Mouse (Mus musculus): ENCODE results near the gene AB124611. TPM values are rescaled to one million over a fixed set of nuclear protein-coding genes. Genes with fewer than 3 reads are reported as not detected.

Gene AB124611
- polyA plus RNA-seq, 1 experiment from 2014 or later = 3.7 TPM

- Histone ChIP-seq H3K4me2 (ENCODE audit: low read depth, low read length) (no peak overlapping the region), H3K36me3 (ENCODE audit: control insufficient read depth, insufficient read depth) (peaks cover 26% of the 10 kb centered on the region), H3K4me1 (ENCODE audit: control insufficient read depth, insufficient read depth, low read length) (no peaks in the 10 kb centered on the region), H3K27me3 (ENCODE audit: control insufficient read depth, insufficient read depth, low read length) (no peaks in the 10 kb centered on the region), H3K4me3 (ENCODE audit: low read length) (no peak overlapping the region), H3K9me3 (replicated peaks; ENCODE audit: control insufficient read depth, low read length) (no peaks in the 10 kb centered on the region), H3K9ac (ENCODE audit: low read length) (no peak overlapping the region), H3K27ac (ENCODE audit: low read length) (no peak overlapping the region)
- WGBS = 89% methylated on average over 2 of the region's 2 CpGs
- ATAC-seq (replicated peaks; ENCODE audit: extremely low read depth, insufficient read depth, low FRiP score) = no peak
These were observed 28.3 kb upstream of the AB124611 start for GRCm38 (mm10) chr9:21497664-21498063.

- Histone ChIP-seq H3K27ac (ENCODE audit: low read length) (no peak overlapping the region), H3K27me3 (ENCODE audit: control insufficient read depth, insufficient read depth, low read length) (no peaks in the 10 kb centered on the region), H3K4me3 (ENCODE audit: low read length) (no peak overlapping the region), H3K9me3 (replicated peaks; ENCODE audit: control insufficient read depth, low read length) (no peaks in the 10 kb centered on the region), H3K9ac (ENCODE audit: low read length) (no peak overlapping the region), H3K4me2 (ENCODE audit: low read depth, low read length) (no peak overlapping the region), H3K36me3 (ENCODE audit: control insufficient read depth, insufficient read depth) (peaks cover 26% of the 10 kb centered on the region), H3K4me1 (ENCODE audit: control insufficient read depth, insufficient read depth, low read length) (no peaks in the 10 kb centered on the region)
- 85% methylated on average over 12 of the region's 12 CpGs for WGBS
- no peak for ATAC-seq (replicated peaks; ENCODE audit: extremely low read depth, insufficient read depth, low FRiP score)
These were observed 27.6 kb upstream of the AB124611 start for GRCm38 (mm10) chr9:21498284-21498902.

- Histone ChIP-seq H3K9ac (ENCODE audit: low read length) (no peak overlapping the region), H3K9me3 (replicated peaks; ENCODE audit: control insufficient read depth, low read length) (no peaks in the 10 kb centered on the region), H3K27ac (ENCODE audit: low read length) (no peak overlapping the region), H3K4me1 (ENCODE audit: control insufficient read depth, insufficient read depth, low read length) (no peaks in the 10 kb centered on the region), H3K36me3 (ENCODE audit: control insufficient read depth, insufficient read depth) (peaks cover 39% of the 10 kb centered on the region), H3K4me3 (ENCODE audit: low read length) (no peak overlapping the region), H3K4me2 (ENCODE audit: low read depth, low read length) (no peak overlapping the region), H3K27me3 (ENCODE audit: control insufficient read depth, insufficient read depth, low read length) (no peaks in the 10 kb centered on the region)
- ATAC-seq (replicated peaks; ENCODE audit: extremely low read depth, insufficient read depth, low FRiP score) = no peak
- WGBS = 95% methylated on average over 8 of the region's 8 CpGs
These were observed 22.6 kb upstream of the AB124611 start for GRCm38 (mm10) chr9:21503352-21503751.

- Histone ChIP-seq H3K4me2 (ENCODE audit: low read depth, low read length) (no peak overlapping the region), H3K9ac (ENCODE audit: low read length) (no peak overlapping the region), H3K27me3 (ENCODE audit: control insufficient read depth, insufficient read depth, low read length) (no peaks in the 10 kb centered on the region), H3K27ac (ENCODE audit: low read length) (no peak overlapping the region), H3K9me3 (replicated peaks; ENCODE audit: control insufficient read depth, low read length) (no peaks in the 10 kb centered on the region), H3K36me3 (ENCODE audit: control insufficient read depth, insufficient read depth) (peaks cover 35% of the 10 kb centered on the region), H3K4me3 (ENCODE audit: low read length) (no peak overlapping the region), H3K4me1 (ENCODE audit: control insufficient read depth, insufficient read depth, low read length) (peaks cover 10% of the 10 kb centered on the region)
- no peak for ATAC-seq (replicated peaks; ENCODE audit: extremely low read depth, insufficient read depth, low FRiP score)
These were observed 20.2 kb upstream of the AB124611 start for GRCm38 (mm10) chr9:21505767-21506166.

- Histone ChIP-seq H3K9me3 (replicated peaks; ENCODE audit: control insufficient read depth, low read length) (no peaks in the 10 kb centered on the region), H3K36me3 (ENCODE audit: control insufficient read depth, insufficient read depth) (peaks cover 35% of the 10 kb centered on the region), H3K27me3 (ENCODE audit: control insufficient read depth, insufficient read depth, low read length) (no peaks in the 10 kb centered on the region), H3K4me3 (ENCODE audit: low read length) (no peak overlapping the region), H3K9ac (ENCODE audit: low read length) (no peak overlapping the region), H3K27ac (ENCODE audit: low read length) (no peak overlapping the region), H3K4me1 (ENCODE audit: control insufficient read depth, insufficient read depth, low read length) (peaks cover 13% of the 10 kb centered on the region), H3K4me2 (ENCODE audit: low read depth, low read length) (no peak overlapping the region)
- WGBS = 89% methylated on average over 15 of the region's 15 CpGs
- ATAC-seq (replicated peaks; ENCODE audit: extremely low read depth, insufficient read depth, low FRiP score) = no peak
These were observed 18.1 kb upstream of the AB124611 start for GRCm38 (mm10) chr9:21507753-21508430.

- Histone ChIP-seq H3K9me3 (replicated peaks; ENCODE audit: control insufficient read depth, low read length) (no peaks in the 10 kb centered on the region), H3K4me3 (ENCODE audit: low read length) (peak overlapping the region; percentile 90), H3K4me2 (ENCODE audit: low read depth, low read length) (peak overlapping the region; percentile 88), H3K27ac (ENCODE audit: low read length) (no peak overlapping the region), H3K4me1 (ENCODE audit: control insufficient read depth, insufficient read depth, low read length) (peaks cover 13% of the 10 kb centered on the region), H3K36me3 (ENCODE audit: control insufficient read depth, insufficient read depth) (peaks cover 31% of the 10 kb centered on the region), H3K27me3 (ENCODE audit: control insufficient read depth, insufficient read depth, low read length) (no peaks in the 10 kb centered on the region), H3K9ac (ENCODE audit: low read length) (peak overlapping the region; percentile 87; the same call in 1 of the 2 replicates)
- no peak for ATAC-seq (replicated peaks; ENCODE audit: extremely low read depth, insufficient read depth, low FRiP score)
- WGBS = 77% methylated on average over 7 of the region's 7 CpGs
These were observed 17.0 kb upstream of the AB124611 start for GRCm38 (mm10) chr9:21508871-21509404.

- Histone ChIP-seq H3K36me3 (ENCODE audit: control insufficient read depth, insufficient read depth) (peaks cover 24% of the 10 kb centered on the region), H3K9me3 (replicated peaks; ENCODE audit: control insufficient read depth, low read length) (no peaks in the 10 kb centered on the region), H3K4me2 (ENCODE audit: low read depth, low read length) (peak within 1 kb of the TSS; percentile 88), H3K9ac (ENCODE audit: low read length) (peak within 1 kb of the TSS; percentile 87), H3K4me1 (ENCODE audit: control insufficient read depth, insufficient read depth, low read length) (peaks cover 13% of the 10 kb centered on the region), H3K27me3 (ENCODE audit: control insufficient read depth, insufficient read depth, low read length) (no peaks in the 10 kb centered on the region), H3K27ac (ENCODE audit: low read length) (peak within 1 kb of the TSS; percentile 96), H3K4me3 (ENCODE audit: low read length) (peak within 1 kb of the TSS; percentile 90)
- ATAC-seq (replicated peaks; ENCODE audit: extremely low read depth, insufficient read depth, low FRiP score) = peak; percentile 97
- WGBS = under 1% methylated on average over 44 of the region's 44 CpGs
These were observed 15.9 kb upstream of the AB124611 start, which contains the start of gene Tmed1 for GRCm38 (mm10) chr9:21509772-21510688. TSS of gene Tmed1 (minus strand) at chr9:21510252.

GRCm38 (mm10) chr9:21510689-21511015 is 15.3 kb upstream of the AB124611 start:
- no peak; the same call in 1 of the 2 replicates for ATAC-seq (replicated peaks; ENCODE audit: extremely low read depth, insufficient read depth, low FRiP score)
- H3K9me3 ChIP-seq (replicated peaks; ENCODE audit: control insufficient read depth, low read length) = no peaks in the 10 kb centered on the region
- peaks cover 13% of the 10 kb centered on the region for H3K4me1 ChIP-seq (ENCODE audit: control insufficient read depth, insufficient read depth, low read length)
- H3K27me3 ChIP-seq (ENCODE audit: control insufficient read depth, insufficient read depth, low read length) = no peaks in the 10 kb centered on the region
- H3K27ac ChIP-seq (ENCODE audit: low read length) = peak overlapping the region; percentile 96
- peaks cover 21% of the 10 kb centered on the region for H3K36me3 ChIP-seq (ENCODE audit: control insufficient read depth, insufficient read depth)
- WGBS = 4% methylated on average over 7 of the region's 7 CpGs
- peak overlapping the region; percentile 90 for H3K4me3 ChIP-seq (ENCODE audit: low read length)
- peak overlapping the region; percentile 88 for H3K4me2 ChIP-seq (ENCODE audit: low read depth, low read length)
- peak overlapping the region; percentile 87 for H3K9ac ChIP-seq (ENCODE audit: low read length)
